8 mouse cellular contexts compared by ENCODE assay signal in the genomic region with DNA sequence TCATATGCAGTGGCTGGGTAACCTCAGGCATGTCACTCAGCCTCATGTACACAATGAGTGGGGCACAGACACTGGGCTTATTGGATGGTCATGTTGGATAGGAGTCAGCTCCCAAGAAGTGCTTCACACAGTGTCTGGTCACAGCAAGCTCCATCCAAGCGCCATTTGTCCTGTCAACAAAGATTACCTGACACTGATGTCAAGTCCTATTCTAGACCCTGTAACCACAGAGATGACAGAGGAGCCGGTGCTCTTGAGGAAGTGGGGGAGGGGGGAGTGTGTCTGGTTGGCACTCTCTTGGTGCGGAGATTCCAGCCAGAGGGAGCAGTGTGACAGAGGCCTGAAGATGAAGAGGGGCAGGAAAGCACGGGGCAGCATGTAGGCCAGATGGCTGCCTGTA. TPM values are rescaled to one million over a fixed set of nuclear protein-coding genes. Genes with fewer than 3 reads are reported as not detected.
DNase-seq lines count a peak whose midpoint lies in the region; ATAC-seq lines count a peak whose summit lies in the region.

No protein-coding gene starts in this region.

- no peak overlapping the region for H3K4me2 ChIP-seq in limb, embryonic 15.5 days

- H3K4me1 ChIP-seq in limb, embryonic 15.5 days, result peaks cover 76% of the 10 kb centered on the region

- 46% methylated on average over 4 of the region's 4 CpGs for WGBS in limb, embryonic 15.5 days

- peak; percentile 41 for DNase-seq in adrenal gland, postnatal 14 days
- no peak for DNase-seq in adrenal gland, postnatal 25 days
- peak; percentile 44 for DNase-seq in testis, postnatal 10 days (ENCODE audit: low spot score)
- DNase-seq in testis, postnatal 14 days (ENCODE audit: low spot score), result no peak
- DNase-seq in thymus, postnatal 0 days (ENCODE audit: low spot score), result peak; percentile 71
- no peak for DNase-seq in urinary bladder, adult 18-20 months (ENCODE audit: low spot score in 2 of 2)
- DNase-seq in c-Kit-positive CD71-positive TER-119-positive erythroid progenitor cells, embryonic 14.5 days (ENCODE audit: low spot score), result no peak

- no peaks in the 10 kb centered on the region for H3K9me3 ChIP-seq in limb, embryonic 15.5 days

- H3K27ac ChIP-seq in limb, embryonic 15.5 days, result peak overlapping the region; percentile 94; the same call in 1 of the 2 replicates

- peaks cover 26% of the 10 kb centered on the region for H3K36me3 ChIP-seq in limb, embryonic 15.5 days

- H3K4me3 ChIP-seq in limb, embryonic 15.5 days, result no peak overlapping the region

- no peak overlapping the region for H3K9ac ChIP-seq in limb, embryonic 15.5 days

- H3K27me3 ChIP-seq in limb, embryonic 15.5 days, result no peaks in the 10 kb centered on the region

- ATAC-seq in limb, embryonic 15.5 days (ENCODE audit: insufficient number of reproducible peaks, low FRiP score, low TSS enrichment, low read depth), result no peak

RNA-seq across cellular contexts. Expression of a gene that starts 21.6 kb away (rescaled TPM):
- total RNA-seq in adrenal gland, postnatal 14 days (2021), result 49.5 and 50.6 TPM in 2 replicates
- total RNA-seq in adrenal gland, postnatal 25 days (2021), result 65.1 and 69.2 TPM in 2 replicates
- 19.5 and 22.9 TPM in 2 replicates for polyA plus RNA-seq in limb, embryonic 15.5 days (2015; fragmentation: Nextera tagmentation; extraction: Ambion mirVana)
- 13.5 and 14.6 TPM in 2 replicates for polyA plus RNA-seq in thymus, postnatal 0 days (2015; fragmentation: Nextera tagmentation; extraction: Ambion mirVana)

RNA-seq across cellular contexts. Expression of a gene that starts 50.7 kb away (rescaled TPM):
- 70.5 and 103 TPM in 2 replicates for total RNA-seq in adrenal gland, postnatal 14 days (2021)
- total RNA-seq in adrenal gland, postnatal 25 days (2021), result 35.7 and 57.7 TPM in 2 replicates
- polyA plus RNA-seq in limb, embryonic 15.5 days (2015; fragmentation: Nextera tagmentation; extraction: Ambion mirVana), result 63.6 and 77.1 TPM in 2 replicates
- polyA plus RNA-seq in thymus, postnatal 0 days (2015; fragmentation: Nextera tagmentation; extraction: Ambion mirVana), result 50.6 and 54.7 TPM in 2 replicates

Comparison
In these comparisons a context has a peak if more than half of its experiments do, and no peak if none do; other contexts are left out.
1. DNase-seq: peak in adrenal gland, postnatal 14 days (single experiment), testis, postnatal 10 days (single experiment) and thymus, postnatal 0 days (single experiment); none in adrenal gland, postnatal 25 days (single experiment), testis, postnatal 14 days (single experiment), urinary bladder, adult 18-20 months (0 of 2) and c-Kit-positive CD71-positive TER-119-positive erythroid progenitor cells, embryonic 14.5 days (single experiment).